Mouse (Mus musculus) forebrain, postnatal 0 days (tissue): ENCODE results near the gene Igtp. TPM values are rescaled to one million over a fixed set of nuclear protein-coding genes. Genes with fewer than 3 reads are reported as not detected.
"Not testable (repeated sequence)": the region's sequence is repeated elsewhere in the genome, so short reads cannot be mapped to it uniquely, and the experiment has no call there.

Source experiments
- ATAC-seq: fragments of 200-750 bp; cut with Nextera tagmentation; 2 replicates; pipeline ENCODE4 v1.8.0; 2017; ENCODE audit warnings: mild to moderate bottlenecking, moderate library complexity
- DNase-seq: peaks from one replicate; pipeline ENCODE4 v3.0.0-alpha.2; 2015
- H3K27ac ChIP-seq: fragments of 300-500 bp; sonication (generic); 2 replicates; pipeline ENCODE4 v1.5.1; 2014; ENCODE audit warnings: low read depth, mild to moderate bottlenecking, antibody characterized with exemption, low read length, moderate library complexity, mixed read lengths
- H3K27me3 ChIP-seq: fragments of 300-500 bp; sonication (generic); 2 replicates; pipeline ENCODE4 v1.6.1; 2014; ENCODE audit warnings: mild to moderate bottlenecking, low read length, mixed read lengths; ENCODE audit not compliant: insufficient read depth
- H3K36me3 ChIP-seq: fragments of 300-500 bp; sonication (generic); 2 replicates; pipeline ENCODE4 v1.6.1; 2014; ENCODE audit warnings: mild to moderate bottlenecking, moderate library complexity; ENCODE audit not compliant: insufficient read depth
- H3K4me1 ChIP-seq: fragments of 300-500 bp; sonication (generic); 2 replicates; pipeline ENCODE4 v1.6.1; 2014; ENCODE audit warnings: antibody characterized with exemption; ENCODE audit not compliant: insufficient read depth
- H3K4me2 ChIP-seq: fragments of 300-500 bp; sonication (generic); 2 replicates; pipeline ENCODE4 v1.6.1; 2014; ENCODE audit warnings: low read depth, mild to moderate bottlenecking, moderate library complexity
- H3K4me3 ChIP-seq: fragments of 300-500 bp; sonication (generic); 2 replicates; pipeline ENCODE4 v1.5.1; 2014; ENCODE audit warnings: low read depth, low read length, mixed read lengths
- H3K9ac ChIP-seq: fragments of 300-500 bp; sonication (generic); 2 replicates; pipeline ENCODE4 v1.6.1; 2014; ENCODE audit warnings: mild to moderate bottlenecking
- H3K9me3 ChIP-seq: fragments of 300-500 bp; sonication (generic); 2 replicates; pipeline ENCODE4 v1.6.1; 2016; ENCODE audit warnings: low read length
- CTCF ChIP-seq: sonication (generic); IDR thresholded peaks from 2 replicates; pipeline ENCODE4 v1.5.1; 2016; ENCODE audit warnings: antibody characterized with exemption, control low read depth, low read depth
- WGBS: fragments of 180-500 bp; shearing (Covaris S2); extraction: QIAGEN DNeasy Blood & Tissue Kit; methylation state at CpG from one replicate; pipeline ENCODE4 v1.1.7; 2014; 5-methylcytosine and 5-hydroxymethylcytosine counted together
- polyA plus RNA-seq: library from polyadenylated mRNA; unstranded; fragments of >200 nt; fragmentation: Nextera tagmentation; extraction: Ambion mirVana; gene quantifications from 2 replicates; pipeline ENCODE4 v1.2.1, GENCODE M21; 2015
- total RNA-seq: library from RNA; depleted of rRNA; stranded (reverse); fragments of >200 nt; gene quantifications from 2 replicates; pipeline ENCODE4 v1.2.3, GENCODE M21; 2014

The Igtp gene
- total and polyA plus RNA-seq, 2 experiments from 2014 or later: 1.1 to 2.6 TPM

- no peak overlapping the region for H3K4me2 ChIP-seq
- no peaks in the 10 kb centered on the region for H3K27me3 ChIP-seq
- H3K9ac ChIP-seq: no peak overlapping the region
- H3K27ac ChIP-seq: no peak overlapping the region
- no peaks in the 10 kb centered on the region for H3K4me1 ChIP-seq
- no peak for DNase-seq
- 61% methylated on average over 7 of the region's 7 CpGs for WGBS
- no peak for ATAC-seq
- H3K9me3 ChIP-seq: no peaks in the 10 kb centered on the region
- no peaks in the 10 kb centered on the region for H3K36me3 ChIP-seq
- no peak overlapping the region for H3K4me3 ChIP-seq
- TF ChIP-seq CTCF: no peak
Measured at GRCm38 (mm10) chr11:58224313-58224712, 25.0 kb downstream of the Igtp start.

GRCm38 (mm10) chr11:58224872-58225271, 25.5 kb downstream of the Igtp start:
- 80% methylated on average over 2 of the region's 2 CpGs for WGBS
- not testable (repeated sequence) for H3K27me3 ChIP-seq

DNA sequence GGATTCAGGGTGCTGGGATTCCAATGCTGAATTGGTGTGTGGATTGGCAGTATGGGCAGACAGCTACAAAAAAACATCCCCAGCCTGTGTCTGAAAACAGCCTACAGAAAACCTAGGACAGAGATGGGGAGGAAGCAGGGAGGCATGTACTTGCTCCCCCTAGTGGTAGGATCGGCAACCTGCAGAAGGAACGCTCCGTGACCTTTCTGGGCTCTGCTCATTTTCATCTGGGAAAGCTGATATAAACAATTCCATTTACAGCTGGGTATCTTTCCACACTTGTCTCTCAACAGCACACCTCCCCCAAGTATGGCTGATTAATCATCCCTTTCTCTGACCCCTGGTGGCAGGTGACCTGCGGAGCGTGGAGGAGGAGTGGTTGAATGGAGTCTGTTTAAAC, 26.3 kb downstream of the Igtp start:
- Histone ChIP-seq H3K4me3 (no peak overlapping the region), H3K4me2 (no peak overlapping the region), H3K9ac (no peak overlapping the region), H3K9me3 (no peaks in the 10 kb centered on the region), H3K36me3 (no peaks in the 10 kb centered on the region), H3K27me3 (no peaks in the 10 kb centered on the region), H3K4me1 (no peaks in the 10 kb centered on the region), H3K27ac (no peak overlapping the region)
- peak; percentile 58 for DNase-seq
- TF ChIP-seq CTCF: peak; percentile 89
- 0 out of 2 replicates have a peak, but pooled peaks have one; percentile 12 for ATAC-seq
- WGBS: 13% methylated on average over 5 of the region's 5 CpGs

More at GRCm38 (mm10) chr11:58224872-58225271, 25.5 kb downstream of the Igtp start:
- not testable (repeated sequence) for H3K36me3 ChIP-seq, H3K4me2 ChIP-seq, ATAC-seq, H3K4me1 ChIP-seq, H3K4me3 ChIP-seq, H3K27ac ChIP-seq, DNase-seq, H3K9ac ChIP-seq, H3K9me3 ChIP-seq

DNA sequence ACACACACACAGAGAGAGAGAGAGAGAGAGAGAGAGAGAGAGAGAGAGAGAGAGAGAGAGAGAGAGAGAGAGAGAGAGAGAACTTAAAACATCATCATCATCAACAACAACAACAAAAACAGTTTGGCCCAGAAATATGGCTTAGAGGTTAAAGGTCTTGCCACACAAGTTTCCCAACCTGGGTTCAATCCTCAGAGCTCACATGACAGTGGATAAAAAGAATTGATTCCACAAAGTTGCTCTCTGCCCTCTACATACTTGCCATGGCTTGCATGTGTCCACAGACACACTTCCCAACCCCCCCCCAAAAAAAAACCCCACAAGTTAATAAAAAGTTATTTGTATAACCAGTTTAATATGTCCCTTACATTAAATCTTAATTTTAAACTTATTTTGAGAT, 27.1 kb downstream of the Igtp start:
- no peak overlapping the region for H3K9ac ChIP-seq
- no peak overlapping the region for H3K4me2 ChIP-seq
- DNase-seq: no peak
- H3K27me3 ChIP-seq: no peaks in the 10 kb centered on the region
- no peaks in the 10 kb centered on the region for H3K4me1 ChIP-seq
- no peaks in the 10 kb centered on the region for H3K9me3 ChIP-seq
- no peak overlapping the region for H3K27ac ChIP-seq
- H3K36me3 ChIP-seq: no peaks in the 10 kb centered on the region
- no peak for TF ChIP-seq CTCF
- no peak overlapping the region for H3K4me3 ChIP-seq
- ATAC-seq: no peak

DNA sequence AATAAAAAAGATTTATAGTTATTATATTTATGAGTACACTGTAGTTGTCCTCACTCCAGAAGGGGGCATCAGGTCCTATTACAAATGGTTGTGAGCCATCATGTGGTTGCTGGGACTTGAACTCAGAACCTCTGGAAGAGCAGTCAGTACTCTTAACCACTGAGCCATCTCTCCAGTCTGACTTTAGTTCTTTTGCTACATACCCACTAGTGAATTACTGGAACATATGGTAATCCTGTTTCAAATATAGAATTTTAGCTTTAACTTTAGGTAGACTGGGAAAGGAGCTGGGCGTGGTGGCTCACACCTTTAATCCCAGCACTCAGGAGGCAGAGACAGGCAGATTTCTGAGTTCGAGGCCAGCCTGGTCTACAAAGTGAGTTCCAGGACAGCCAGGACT, 28.7 kb downstream of the Igtp start:
- not testable (repeated sequence) for H3K4me1 ChIP-seq, H3K27ac ChIP-seq, H3K4me3 ChIP-seq, DNase-seq, H3K27me3 ChIP-seq, H3K4me2 ChIP-seq, H3K36me3 ChIP-seq, H3K9ac ChIP-seq, H3K9me3 ChIP-seq, ATAC-seq
- 98% methylated on average over 2 of the region's 2 CpGs for WGBS

GRCm38 (mm10) chr11:58230396-58230910, 31.1 kb downstream of the Igtp start:
- TF ChIP-seq CTCF: no peak
- H3K27me3 ChIP-seq: no peaks in the 10 kb centered on the region
- no peak overlapping the region for H3K27ac ChIP-seq
- no peak overlapping the region for H3K9ac ChIP-seq
- no peaks in the 10 kb centered on the region for H3K9me3 ChIP-seq
- no peaks in the 10 kb centered on the region for H3K36me3 ChIP-seq
- H3K4me2 ChIP-seq: no peak overlapping the region
- DNase-seq (no peak), ATAC-seq (no peak)
- 71% methylated on average over 16 of the region's 16 CpGs for WGBS
- H3K4me3 ChIP-seq: no peak overlapping the region
- no peaks in the 10 kb centered on the region for H3K4me1 ChIP-seq

DNA sequence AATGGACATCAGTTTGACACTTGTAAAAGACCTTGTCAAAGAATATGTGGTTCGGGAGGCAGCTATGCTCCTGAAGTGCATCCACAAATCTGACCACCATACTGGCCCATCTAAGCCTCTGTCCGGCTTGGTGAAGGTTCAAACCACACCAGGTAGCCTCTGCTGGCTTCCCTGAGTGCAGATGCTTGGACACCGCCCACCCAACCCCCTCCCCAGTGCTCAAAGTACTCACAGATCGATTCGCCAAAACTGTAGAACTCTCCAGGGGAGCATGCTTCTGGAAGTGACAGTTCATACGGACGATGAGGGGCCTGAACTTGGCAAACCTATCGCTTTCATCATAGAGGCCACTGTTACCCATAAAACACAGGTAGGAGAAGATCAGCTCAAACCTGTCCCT, 31.8 kb downstream of the Igtp start:
- no peak for DNase-seq
- H3K4me1 ChIP-seq: no peaks in the 10 kb centered on the region
- no peak for TF ChIP-seq CTCF

GRCm38 (mm10) chr11:58234551-58234950, 35.2 kb downstream of the Igtp start:
- not testable (repeated sequence) for ATAC-seq, H3K9me3 ChIP-seq, H3K36me3 ChIP-seq, H3K9ac ChIP-seq, H3K4me2 ChIP-seq, DNase-seq, H3K4me1 ChIP-seq, H3K4me3 ChIP-seq, H3K27ac ChIP-seq, H3K27me3 ChIP-seq
- 73% methylated on average over 3 of the region's 3 CpGs for WGBS

More for the DNA sequence above, 31.8 kb downstream of the Igtp start:
- Histone ChIP-seq H3K4me2 (no peak overlapping the region), H3K9me3 (no peaks in the 10 kb centered on the region), H3K27me3 (no peaks in the 10 kb centered on the region), H3K4me3 (no peak overlapping the region), H3K27ac (no peak overlapping the region), H3K36me3 (no peaks in the 10 kb centered on the region), H3K9ac (no peak overlapping the region)
- no peak for ATAC-seq
- WGBS: 90% methylated on average over 8 of the region's 8 CpGs
